Mouse (Mus musculus): ENCODE measurements around the gene Cd80.

The Cd80 gene

GRCm38 (mm10) chr16:38450707-38451106 lies 4.7 kb upstream of the Cd80 start:
- DNase-seq = no peak

- DNase-seq = peak; percentile 19
Observed at GRCm38 (mm10) chr16:38451421-38452205, 3.7 kb upstream of the Cd80 start.

DNA sequence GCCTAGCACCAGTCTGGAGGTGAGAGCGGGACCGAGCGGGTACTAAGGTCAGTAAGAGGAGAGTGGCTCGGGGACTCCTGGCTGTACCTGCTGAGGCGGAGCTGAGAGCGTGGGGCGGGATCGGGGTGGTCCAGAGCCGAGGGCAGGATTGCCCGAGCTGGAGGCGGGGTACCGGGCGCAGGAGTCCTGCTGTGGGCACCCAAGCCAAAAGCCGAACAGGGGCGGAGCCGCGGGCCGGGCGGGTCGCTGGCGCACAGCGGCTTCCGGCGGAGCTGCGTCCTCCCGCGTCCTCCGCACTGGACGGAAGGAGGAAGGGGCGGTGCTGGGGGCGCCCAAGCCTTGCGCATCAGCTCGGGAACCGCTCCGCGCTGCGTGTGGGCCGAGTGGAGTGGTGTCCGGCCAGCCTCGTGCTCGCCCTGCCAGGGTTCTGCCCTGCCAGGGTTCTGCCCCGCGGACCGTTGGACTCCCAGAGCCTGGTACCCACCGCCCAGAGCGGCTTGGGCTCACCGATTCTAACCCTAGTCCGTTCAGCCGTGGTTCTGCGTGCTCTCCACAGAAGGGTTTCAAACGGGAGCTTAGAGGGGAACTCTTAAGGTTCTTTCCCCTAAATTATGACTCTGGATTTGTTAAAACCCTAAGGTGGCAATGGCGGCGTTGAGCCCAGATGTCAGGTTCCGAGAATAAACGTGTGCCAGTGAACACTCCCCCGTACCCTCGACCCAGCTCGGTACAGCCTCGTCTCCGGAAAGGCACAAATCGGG lies 2.7 kb upstream of the Cd80 start, which contains the start of gene Adprh:
Gene Adprh (minus strand): TSS at position 262 of the 761 bp plus-strand sequence.
- peak; percentile 98 for DNase-seq

- no peak for DNase-seq
Observed at GRCm38 (mm10) chr16:38453203-38453553, 2.2 kb upstream of the Cd80 start.

GRCm38 (mm10) chr16:38453952-38454351 lies 1.4 kb upstream of the Cd80 start:
- no peak for DNase-seq

- no peak for DNase-seq
Observed at GRCm38 (mm10) chr16:38454533-38455254, 667 bp upstream of the Cd80 start.

DNA sequence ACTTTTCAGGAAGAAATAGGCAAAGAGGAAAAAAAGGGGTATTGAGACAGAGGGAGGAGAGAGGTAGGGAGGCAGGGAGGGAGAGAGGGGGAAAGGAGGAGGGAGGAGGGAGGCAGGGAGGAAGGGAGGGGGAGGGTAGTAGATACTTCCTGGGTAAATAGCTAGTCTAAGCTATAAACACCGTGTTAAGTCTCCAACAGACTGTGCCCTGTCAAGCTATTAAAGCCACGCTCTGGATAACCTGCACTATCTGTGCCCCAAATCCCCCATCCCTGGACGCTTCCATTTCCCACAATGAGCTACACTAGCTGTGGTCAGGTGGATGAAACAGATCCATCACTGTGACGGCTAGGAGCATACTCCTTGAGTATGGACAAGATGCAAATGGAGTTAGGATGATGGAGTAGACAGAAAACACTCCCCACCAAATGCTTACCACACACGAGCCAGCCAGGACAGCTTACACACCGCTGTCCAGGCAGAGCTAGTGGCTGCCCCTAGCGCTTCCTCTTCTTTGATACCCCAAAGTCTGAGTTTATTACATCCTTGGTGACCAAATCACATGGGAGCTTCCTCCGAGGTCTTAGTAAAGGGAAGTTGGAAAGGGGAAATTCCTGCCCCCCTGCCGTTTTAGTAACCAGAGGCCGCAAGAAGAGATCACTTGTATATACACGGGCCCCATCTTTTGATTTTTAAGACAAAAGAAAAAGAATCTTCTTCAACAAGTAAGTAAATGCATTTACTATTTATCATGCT lies 1.6 kb downstream of the Cd80 start:
- DNase-seq = no peak

GRCm38 (mm10) chr16:38458600-38459280 lies 3.4 kb downstream of the Cd80 start:
- DNase-seq = no peak

GRCm38 (mm10) chr16:38459990-38460389 lies 4.6 kb downstream of the Cd80 start:
- no peak for DNase-seq

DNA sequence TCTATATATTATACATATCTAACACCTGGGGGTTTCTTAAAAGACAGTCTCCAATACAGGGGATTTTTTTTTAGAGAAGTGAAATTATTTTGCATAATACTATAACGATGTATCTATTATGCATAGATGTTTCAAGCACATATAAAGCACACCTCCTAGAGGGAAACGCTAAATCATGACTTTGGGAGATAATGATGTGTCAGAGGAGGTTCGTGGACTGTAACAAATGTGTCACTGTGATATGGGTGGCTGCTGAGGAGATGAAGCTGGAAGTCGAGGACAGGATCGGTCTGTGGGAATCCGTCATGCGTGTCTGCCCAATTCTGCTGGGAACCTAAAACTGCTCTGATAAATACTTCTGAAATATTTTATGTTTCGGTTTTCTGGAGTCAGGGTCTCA lies 6.4 kb downstream of the Cd80 start:
- DNase-seq = no peak

DNA sequence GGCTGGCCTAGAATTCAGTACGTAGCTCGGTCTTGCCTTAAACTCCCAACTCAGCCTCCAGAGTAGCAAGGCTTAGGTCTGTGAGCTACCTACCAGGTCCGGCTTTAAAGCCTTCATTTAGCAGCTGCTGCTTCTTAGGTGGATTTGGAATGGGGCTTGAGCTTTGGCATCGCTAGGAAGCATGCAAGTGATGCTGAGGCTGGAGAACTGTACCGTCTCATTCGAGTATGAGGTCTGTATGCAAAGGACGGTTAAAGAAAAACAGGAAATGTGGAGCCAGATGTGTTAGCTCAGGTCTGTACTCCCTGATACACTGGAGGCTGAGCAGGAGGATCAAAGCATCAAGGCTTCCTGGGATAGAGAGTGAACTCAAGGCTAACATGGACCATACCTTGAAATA lies 6.8 kb downstream of the Cd80 start:
- no peak for DNase-seq

DNA sequence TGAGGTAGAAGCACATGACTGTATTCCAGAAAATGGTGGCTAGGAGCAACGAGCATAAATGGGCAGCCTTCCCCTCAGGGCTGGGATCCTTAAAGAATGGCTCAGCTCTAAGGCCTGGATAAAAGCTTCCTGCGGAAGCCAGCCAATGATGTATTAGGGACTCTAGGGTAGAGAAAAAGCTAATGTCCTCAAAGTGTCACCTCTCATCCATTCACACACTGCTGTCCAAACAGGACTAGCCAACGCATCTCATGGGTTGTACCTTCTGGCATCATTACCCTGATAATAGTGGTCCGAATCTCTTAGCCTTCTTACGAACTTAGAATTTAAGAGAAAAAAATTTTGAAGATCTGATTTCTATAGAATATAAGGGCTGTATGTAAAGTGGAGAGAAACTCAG lies 7.9 kb downstream of the Cd80 start:
- no peak for DNase-seq

- no peak for DNase-seq
Observed at GRCm38 (mm10) chr16:38466089-38466488, 10.7 kb downstream of the Cd80 start.

GRCm38 (mm10) chr16:38467091-38467916 lies 11.9 kb downstream of the Cd80 start:
- DNase-seq = no peak

- DNase-seq = peak; percentile 28
Observed at GRCm38 (mm10) chr16:38467917-38468705, 12.8 kb downstream of the Cd80 start.

DNA sequence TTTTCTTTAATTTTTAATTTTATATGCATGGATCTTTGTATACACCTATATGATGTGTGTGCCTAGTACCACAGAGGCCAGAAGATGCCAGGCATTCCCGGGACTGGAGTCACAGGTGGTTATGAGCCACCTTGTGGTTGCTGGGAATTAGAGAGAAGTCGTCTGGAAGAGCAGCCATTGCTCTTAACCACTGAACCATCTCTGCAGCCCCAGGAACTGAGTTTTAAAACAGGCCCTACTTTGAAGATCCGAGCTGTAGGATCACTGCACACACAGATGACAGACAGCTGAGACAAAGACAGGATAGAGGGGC lies 13.3 kb downstream of the Cd80 start:
- DNase-seq = peak; percentile 30

- DNase-seq = no peak
Observed at GRCm38 (mm10) chr16:38469437-38469836, 14.1 kb downstream of the Cd80 start.

GRCm38 (mm10) chr16:38471697-38472506 lies 16.5 kb downstream of the Cd80 start:
- DNase-seq = no peak

GRCm38 (mm10) chr16:38472507-38472873 lies 17.1 kb downstream of the Cd80 start:
- no peak for DNase-seq

DNA sequence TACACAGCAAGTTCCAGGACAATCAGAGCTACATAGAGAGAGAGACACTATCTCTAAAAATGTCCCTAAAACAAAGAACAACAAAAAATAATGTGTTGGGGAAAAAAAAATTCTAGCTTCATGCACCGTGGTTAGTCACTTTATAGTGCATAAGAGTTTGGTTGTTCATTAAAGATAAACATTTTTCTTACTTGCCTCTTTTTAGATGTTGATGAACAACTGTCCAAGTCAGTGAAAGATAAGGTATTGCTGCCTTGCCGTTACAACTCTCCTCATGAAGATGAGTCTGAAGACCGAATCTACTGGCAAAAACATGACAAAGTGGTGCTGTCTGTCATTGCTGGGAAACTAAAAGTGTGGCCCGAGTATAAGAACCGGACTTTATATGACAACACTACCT lies 18.3 kb downstream of the Cd80 start:
- DNase-seq = no peak
